Mouse (Mus musculus): ENCODE results near the gene Fam13c. TPM values are rescaled to one million over a fixed set of nuclear protein-coding genes. Genes with fewer than 3 reads are reported as not detected.
"Not testable (repeated sequence)": the region's sequence is repeated elsewhere in the genome, so short reads cannot be mapped to it uniquely, and the experiment has no call there.

The Fam13c gene
- 10 to 100 TPM; 12.8 to 27.5 TPM for total RNA-seq (2021)
- 5.7 and 6.0 TPM in 2 replicates for polyA plus RNA-seq (2012; rRNA removed)
- long read RNA-seq, transcript Fam13c-202 (15 exons, 3,380 nt), result major isoform, 7 of 24 reads
- long read RNA-seq, partial matches to known transcripts, result 3 of 24 reads
- long read RNA-seq, other reads (novel, unspliced or antisense), result 10 of 24 reads

DNA sequence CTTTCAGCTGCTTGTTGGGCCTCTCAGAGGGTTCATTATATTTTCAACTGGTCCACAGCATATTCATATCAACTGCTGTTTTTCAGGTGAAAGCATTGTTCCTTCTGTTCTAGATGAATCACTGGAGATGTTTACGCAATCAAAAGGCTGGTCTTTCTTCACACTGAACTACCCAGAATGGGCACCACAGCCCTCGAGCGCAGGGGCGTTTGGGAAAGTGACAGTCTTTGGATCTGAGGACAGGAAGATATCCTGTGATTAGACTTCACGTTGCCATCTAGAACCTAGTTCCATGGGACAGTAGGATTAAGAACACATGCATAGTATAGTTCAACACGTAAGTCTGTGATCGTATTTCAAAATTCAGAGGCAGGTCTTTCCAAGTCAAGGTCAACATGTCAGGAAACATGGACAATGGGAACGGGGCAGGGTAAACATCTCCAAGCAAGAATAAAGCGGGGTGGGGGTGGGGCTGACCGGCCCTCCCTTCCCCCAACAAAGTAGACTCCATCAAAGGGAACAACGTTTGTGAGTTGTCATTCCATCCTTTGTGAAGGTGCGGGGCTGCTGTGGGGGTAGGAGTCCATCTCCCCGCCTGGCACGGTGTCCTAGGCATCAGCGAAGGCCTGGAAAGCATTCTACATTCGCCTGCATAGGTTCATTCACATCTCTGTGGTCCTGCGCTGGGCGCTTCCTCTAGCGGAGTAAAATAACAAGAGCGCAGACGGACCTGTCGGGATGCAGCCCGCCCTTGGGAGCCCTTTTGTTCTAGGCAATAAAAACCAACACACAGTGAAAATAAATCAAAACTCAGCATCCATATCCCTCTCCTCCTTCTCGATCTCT, at the start of gene Fam13c:
TSS of gene Fam13c (plus strand) at position 806 of the 846 bp plus-strand sequence.
- peak; percentile 56 for DNase-seq

DNA sequence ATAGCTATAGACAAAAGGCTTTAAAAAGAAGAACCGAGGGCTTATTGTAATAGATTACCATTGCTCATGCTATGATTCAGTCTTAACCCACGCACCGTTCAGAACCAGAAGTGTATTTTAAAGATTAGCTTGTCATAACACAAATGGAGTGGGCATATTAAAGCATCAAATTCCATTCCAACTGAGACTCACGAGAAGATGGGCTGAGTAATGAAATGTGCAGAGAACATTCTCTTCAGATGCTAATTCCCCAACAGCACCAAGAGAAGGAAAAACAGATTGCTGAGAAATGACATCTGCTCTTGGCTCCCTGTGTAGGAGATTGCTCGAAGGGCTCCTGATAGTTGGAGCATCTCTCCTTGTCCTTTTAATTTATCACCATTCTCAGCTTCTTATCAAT, 44.4 kb upstream of the Fam13c start:
- no peak for DNase-seq

DNA sequence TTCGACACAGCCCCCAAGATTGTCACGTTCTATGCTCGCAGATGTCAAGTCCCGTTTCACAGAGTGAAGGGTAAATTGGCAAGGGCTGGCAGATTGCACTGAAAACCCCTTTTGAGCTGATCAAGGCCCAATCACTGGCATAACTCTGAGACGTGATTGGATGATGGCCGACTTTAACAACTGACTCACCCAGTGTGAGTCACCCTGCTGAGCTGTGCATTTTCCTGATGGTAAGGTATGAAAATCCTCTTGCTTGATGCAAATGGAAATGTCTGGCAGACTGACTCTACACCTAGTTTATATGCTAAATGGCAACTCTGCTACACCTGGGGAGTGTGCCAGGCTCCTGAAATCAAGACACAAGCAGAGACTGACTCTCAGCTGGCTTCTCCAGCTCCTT, 42.1 kb upstream of the Fam13c start:
- DNase-seq, result peak; percentile 41

DNA sequence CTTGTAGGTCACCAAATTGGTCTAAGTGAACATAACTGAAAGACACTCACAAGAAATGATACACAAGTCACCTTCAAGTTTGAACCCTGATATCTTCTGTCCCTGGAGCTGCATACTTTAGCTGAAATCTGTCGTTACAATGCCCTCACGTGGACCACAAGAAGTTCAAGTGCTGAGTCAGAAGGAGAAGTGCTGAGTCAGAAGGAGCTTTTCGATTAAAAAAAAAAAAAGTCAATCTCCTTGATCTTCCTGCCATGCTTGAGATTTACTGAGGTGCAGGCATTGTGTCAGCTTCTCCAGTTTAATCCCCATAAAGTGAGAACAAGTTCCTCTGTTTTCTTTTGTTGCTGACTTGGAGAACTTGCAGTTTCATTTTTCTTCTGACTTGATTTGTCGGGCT, 38.3 kb upstream of the Fam13c start:
- no peak for DNase-seq

DNA sequence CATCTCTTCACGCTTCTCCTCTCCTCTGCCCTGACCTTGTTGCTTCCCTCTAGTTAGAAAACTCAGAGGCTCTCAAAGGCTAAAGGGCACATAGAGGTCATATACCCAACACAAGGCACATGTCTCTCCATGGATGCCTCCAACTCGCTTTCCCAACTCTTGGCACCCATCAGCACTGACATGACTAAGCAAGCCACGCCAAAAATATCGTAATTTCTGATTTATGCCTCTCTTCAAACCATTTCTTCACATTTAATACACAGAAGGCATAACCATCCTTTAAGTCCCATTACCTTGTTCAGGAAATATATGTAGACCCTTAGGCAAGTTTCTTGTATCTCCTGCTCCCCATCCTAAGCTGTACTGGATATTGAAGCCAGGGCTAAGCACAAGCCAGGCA, 37.6 kb upstream of the Fam13c start:
- peak; percentile 41 for DNase-seq

DNA sequence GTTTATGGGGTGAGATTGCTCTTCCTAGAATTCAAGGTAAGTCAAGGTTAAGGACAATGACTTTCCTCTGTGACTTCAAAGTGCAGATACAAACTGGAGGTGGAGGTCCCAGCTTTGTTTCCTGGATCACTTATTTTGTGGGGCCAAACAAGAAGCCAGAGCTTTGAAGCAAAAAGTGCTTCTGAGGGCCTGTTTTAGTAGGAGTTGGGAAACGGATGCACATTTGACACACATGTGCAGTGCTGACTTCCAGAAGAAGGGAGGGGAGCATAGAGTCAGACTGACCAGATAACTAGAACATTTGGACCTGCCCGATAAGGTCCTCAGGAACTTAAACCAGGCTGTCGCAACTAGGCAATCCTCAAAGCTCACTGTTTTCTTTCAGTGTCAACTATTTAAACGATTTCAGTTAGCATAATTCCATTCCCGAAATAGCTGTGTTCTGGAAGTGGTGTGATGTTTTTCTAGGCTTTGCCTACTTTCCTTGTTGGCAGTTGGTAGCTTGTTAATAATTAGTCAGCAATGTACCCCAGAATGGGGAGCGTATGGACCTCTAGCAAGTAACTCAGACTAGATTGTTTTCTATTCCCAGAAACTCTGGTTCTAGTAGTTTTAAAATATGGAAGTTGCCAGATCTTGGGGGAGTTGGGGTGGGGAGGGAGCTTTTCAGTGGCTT, 22.3 kb upstream of the Fam13c start:
- no peak for DNase-seq

DNA sequence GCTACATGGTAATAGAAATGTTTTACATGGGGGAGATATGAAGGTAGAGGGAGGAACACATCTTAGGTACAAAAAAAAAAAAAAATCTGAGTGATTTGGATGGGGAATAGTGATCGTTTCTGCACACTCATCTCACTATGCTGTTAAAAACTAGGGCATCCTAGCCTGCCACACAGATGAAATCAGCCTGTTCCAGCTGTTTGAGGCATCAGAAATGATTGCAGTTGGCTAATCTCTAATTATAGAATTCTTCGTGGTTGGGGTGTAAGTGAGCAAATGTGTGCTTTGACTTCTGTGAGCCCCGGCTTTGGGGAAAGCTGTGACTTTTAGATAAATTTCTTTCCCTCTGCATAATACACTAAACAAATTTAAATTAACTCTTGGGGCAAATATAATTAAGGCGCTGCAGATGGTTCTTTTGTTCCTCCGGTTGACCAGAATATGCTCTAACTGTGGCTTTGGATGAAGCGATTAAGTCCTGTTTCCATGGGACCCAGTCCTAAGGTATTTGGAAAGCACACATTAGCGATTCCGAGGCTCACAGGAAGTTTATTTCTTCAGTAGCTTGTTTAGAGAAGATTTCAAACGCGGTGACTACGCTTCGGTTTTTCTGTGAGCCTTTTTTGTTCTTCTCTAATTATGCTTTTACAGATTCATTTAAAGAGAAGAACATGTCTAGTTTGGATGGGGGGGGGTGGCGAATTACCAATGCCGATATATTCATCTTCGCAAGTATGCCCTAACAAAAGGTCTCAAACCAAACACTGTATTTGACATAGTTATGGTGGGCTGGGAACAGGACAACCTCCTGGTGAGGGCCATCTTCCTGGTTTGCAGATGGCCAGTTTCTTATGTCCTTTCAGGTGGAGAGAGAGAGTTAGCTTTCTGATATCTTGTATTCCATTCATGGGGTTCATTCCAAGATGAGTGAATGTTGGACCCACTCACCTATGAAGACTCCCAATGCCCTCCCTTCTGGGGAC, 20.7 kb upstream of the Fam13c start:
- no peak for DNase-seq

DNA sequence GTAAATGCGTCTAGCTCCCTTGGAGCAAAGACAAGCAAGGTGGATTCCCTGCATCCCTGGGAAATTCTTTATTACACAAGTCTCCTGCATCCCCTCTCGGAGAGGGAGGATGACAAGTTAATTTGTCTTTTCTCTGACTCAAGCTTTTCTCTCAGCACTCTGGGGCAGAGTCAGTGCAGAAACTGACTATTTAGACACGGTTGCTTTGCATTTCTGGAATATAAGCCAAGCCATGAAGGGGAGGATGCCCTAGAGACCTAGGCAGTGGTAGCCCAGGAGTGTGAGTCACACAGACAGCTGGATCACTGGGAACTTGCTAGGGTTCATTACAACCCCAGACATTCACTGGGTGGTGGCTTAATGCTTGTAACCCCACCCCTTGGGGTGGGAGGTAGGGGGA, 13.9 kb upstream of the Fam13c start:
- no peak for DNase-seq

DNA sequence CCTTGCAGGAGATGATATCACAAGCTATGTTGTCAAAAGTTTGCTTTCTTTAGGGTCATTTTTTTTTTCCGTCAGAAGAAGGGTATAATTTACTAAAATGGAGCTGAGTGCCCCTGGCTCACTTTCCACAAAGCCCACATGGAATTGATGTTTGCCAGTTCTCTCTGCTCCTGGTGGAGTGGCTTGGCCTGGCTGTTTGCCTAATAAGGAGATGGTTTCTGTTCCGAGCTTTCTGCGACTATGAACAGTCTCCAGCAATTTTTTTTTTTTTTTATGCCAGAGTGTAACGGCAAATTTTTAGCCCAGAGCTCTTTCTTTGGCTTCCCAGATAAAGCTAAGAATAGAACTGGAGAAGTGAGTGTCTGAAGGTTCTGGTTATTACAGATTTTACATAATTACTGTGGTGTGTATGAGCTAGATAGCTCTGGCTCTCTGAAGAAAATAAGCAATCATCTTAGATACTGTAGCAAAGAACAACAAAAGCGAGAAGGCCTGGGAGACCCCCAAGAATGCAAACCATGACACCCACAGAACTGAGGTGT, 12.1 kb upstream of the Fam13c start:
- no peak for DNase-seq

DNA sequence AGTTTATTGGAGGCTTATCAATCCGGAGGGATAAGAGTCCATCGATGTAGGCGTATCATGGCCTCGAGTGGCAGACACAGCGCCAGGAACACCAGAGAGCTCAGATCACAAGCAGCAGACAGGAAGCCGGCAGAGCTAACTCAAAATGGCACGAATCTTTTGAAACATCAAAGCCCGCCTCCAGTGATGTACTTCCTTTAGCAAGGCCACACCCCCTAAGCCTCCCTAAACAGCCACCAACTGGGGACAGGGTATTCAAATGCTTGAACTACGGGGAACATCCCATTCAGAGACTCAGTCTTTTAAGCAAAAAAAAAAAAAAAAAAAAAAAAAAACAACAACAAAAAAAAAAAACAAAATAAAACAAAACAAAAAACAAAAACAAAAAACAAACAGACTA, 10.9 kb upstream of the Fam13c start:
- DNase-seq, result no peak

DNA sequence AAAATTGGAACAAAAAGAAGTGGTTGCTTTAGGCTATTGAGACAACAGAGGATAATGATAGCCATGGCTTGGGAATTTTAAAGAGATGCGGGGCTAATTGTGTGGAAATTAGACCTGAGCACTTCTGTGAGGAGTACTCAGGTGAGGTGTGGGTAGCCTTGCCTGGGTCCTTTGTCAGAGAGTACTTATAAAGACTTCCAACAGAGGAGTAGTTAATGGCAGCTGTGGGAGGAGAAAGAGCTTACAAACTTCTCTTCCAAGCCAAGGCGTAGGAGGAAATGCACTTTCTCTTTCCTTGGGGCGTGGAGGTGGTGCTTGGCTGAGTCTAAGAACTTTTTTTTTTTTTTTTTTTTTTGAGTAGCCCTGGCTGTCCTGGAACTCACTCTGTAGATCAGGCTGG, 6.9 kb upstream of the Fam13c start:
- DNase-seq, result no peak

DNA sequence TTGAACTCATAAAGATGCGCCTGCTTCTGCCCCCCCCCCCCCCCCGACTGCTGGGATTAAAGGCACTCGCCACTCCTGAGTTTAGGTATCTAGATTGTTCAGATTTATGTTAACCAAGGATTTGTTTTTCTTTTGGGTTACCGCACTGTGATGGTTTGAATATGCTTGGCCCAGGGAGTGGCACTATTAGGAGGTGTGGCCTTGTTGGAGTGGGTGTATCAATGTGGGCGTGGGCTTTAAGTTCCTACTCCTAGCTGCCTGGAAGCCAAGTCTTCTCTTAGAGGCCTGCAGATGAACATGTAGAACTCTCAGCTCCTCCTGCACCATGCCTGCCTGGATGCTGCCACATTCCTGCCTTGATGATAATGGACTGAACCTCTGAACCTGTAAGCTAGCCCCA, 6.5 kb upstream of the Fam13c start:
- not testable (repeated sequence) for DNase-seq

DNA sequence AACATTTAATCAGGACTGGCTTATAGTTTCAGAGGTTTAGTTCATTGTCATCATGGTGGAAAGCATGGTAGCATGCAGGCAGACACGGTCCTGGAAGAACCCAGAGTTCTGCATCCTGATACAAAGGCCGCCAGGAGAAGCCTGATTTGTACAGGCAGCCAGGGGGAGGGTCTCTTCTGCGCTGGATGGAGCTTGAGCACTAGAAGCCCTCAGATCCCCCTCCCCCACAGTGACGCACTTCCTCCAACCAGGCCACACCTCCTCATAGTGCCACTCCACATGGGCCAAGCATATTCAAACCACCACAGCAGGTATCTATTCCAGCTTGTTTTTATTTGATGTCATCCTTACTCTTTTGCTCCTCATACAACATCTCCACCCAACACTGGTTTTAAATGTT, 3.6 kb upstream of the Fam13c start:
- no peak for DNase-seq

DNA sequence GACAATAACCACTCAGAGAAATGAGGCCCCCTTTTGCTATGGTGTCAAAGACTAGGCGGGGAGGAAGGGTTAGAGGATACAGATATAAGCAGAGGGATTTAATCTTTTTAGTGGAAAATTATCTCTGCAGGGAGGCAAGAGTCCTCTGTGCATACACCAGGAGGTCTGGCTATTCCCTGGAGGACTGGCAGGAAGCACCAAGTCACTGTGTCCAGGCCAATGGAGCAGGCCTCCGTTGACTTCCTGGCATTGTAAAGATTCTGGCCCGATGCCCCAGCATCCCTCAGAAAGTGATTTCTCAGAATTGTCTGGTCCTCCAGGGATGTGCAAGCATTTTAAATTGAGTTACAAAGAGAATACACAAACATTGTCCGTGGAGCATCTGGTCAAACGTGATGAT, 3.0 kb upstream of the Fam13c start:
- peak; percentile 64 for DNase-seq

DNA sequence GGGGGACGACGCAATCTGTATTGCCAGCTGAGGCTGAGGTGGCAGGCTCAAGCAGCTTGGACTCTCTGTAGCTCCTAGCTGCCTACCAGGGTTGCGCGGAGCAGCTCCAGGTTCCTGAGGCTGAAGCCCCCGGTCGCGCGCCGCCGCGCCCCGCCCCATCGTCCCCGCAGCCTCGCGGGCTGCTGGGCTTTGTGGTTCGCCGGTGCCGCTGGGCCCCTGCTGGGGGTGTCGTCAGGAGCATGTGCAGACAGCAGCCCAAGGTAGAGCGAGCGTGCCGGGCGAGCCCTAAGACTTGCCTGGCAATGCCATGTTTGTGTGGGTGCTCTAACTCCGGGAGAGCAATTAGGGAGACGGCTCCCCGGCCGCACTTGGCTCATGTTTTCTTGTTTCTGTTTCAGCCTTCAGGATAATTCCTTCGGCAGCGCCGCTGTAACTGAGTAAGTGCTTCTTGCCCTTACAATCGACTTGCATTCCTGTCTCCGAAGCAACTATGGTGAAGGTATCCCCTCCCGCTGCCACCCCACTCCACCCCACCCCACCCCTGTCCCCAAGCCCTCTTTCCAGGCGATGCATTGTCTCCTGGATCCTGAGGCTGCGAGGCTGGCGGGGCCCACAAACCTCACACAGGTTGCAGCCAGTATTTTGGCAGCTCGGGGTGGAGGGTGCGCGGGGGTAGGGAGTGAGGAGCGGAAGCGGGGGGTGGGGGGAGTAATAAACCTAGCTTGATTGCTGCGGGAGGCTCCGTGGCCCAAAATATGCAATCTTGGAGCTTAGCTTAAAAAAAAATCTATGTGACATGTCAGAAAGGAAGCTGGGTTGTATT, 569 bp downstream of the Fam13c start:
- peak; percentile 85 for DNase-seq

DNA sequence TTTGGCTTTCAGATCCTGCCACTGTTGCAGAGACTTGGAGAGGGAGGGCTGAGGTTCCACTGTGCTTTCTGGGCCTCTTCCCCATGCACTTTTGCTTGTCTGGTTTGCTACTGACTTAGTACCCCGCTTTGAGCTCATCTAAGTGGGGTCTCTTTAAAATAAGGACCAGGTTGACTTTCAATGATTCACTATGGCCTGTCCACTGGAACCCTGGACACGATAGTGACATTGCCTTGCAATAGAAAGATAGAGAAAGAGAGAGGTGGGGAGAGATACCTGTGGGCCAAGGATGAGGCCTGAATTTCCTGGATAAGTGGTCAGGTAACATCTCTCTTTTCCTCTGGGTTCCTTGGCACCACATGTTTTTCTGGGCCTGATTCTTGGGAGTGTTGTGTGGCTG, 1.9 kb downstream of the Fam13c start:
- DNase-seq, result no peak

DNA sequence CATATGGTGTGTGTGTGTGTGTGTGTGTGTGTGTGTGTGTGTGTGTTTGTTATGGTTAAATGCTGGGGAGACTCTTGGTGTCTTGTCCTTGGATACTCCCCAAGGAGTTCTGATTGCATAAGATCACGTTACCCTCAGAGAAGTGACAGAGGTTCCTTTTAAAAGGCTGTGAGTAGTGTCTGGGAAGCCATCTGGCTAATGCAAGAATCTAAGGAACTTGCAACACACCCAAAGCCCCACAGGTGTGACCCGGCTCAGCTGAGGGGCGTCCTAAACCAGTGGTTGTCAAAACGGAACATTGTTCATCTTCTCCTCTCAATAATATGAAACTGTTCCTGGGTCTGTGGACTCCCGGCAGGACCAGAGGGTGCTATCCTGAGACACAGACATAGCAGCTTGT, 2.3 kb downstream of the Fam13c start:
- DNase-seq, result no peak

DNA sequence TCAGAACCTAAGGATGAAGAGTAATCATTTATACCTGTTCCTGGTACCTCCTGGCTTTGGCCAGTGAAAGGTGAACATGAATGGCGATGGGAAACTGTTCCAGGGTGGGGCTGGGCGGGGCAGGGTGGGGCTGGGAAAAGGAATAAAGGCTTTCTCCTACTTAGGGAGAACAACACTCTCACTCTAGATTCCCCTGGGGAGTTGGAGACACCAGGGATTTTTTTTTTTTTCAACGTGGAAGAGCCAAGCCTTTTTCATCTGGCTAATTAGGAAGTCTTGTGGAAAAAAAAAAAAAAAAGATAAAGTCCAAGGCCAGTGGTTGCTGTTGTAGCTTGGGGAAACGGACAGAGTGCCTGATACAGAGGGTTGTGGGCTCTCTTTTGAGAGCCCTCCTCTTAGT, 7.5 kb downstream of the Fam13c start:
- DNase-seq, result no peak

DNA sequence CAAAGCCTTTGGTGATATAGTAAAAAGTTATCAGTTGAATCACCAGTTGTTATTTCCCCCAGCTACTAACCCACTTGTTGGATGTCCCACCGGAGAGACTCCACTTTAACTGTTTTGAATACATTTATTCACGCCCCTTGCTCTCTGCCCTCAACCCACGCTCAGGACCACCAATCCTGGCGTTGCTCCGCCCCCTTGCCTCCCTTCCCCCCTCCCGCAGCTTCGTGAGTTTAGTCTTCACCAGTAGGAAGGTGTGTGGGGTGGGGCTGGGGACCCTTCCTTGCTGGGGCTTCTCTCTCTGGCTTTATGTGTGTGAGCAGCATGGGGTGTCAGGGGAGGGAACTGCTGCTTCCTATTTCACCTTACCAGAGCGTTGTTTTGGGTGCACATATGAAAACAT, 8.9 kb downstream of the Fam13c start:
- no peak for DNase-seq

DNA sequence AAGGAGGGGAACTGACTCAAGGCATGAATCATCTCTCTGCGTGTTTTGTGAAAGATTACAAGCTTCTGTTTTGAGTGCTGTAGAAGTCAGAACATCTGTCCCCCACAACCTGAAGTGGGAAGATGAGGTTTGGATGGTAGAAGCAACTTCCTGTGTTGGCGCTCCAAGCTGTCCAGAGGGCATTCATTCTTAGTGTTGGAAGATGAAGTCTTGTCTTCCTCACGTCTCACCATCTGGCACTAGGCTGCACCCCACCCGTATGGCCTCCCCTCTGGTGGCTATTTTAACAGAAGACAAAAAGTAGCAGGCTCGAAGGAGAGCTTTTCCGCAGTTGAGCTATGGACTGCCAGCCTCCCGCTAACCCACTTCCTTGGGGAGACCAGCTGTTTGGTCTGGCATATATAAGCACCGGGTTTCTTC, 15.6 kb downstream of the Fam13c start:
- DNase-seq, result no peak
